Mouse (Mus musculus): Measurements from ENCODE around the gene Hoxb9. TPM values are rescaled to one million over a fixed set of nuclear protein-coding genes. Genes with fewer than 3 reads are reported as not detected.

Gene Hoxb9
- polyA plus RNA-seq, 1 experiment: 0.77 TPM

DNA sequence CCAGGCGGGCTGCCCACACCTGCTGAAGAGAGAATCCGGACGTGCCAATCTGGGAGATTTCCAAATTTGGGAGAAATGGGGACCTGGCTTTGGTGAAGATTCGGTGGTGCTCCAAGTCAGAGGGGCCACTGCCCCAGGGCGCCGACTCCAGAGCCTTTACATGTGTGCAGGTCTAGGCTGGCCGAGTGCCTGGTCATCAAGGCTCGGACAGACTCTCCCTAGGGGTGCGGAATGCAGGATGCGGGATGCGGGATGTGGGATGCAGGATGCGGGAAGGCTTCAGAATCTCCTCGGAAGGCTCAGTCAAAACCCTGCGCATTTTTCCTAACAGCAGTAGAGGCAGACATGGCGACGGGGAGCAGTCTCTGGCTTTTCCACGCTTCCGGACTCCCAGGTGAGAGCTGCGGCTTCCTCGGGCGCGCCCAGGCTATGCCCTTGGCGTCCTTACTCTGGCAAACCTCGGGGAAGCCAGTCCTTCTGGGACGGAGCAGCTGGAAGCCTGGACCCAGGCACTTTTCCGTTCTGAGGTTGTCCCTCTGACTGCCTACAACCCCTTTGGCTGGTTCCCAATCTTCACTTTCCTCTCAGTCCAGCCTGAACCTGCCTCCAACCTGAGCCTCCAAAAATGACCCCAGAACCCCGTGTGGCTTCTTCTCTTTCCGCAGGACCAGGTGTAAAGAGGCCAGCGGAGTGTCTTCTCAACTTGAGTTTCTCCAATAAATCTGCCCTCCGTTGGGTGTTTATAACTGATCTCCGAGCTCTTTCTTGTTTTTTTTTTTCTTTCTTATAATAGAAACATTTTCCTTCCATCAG is 8.4 kb downstream of the Hoxb9 start:
- Histone ChIP-seq H3K4me1 (ENCODE audit: control insufficient read depth, insufficient read depth, low read length) (no peaks in the 10 kb centered on the region), H3K27ac (ENCODE audit: control insufficient read depth, insufficient read depth, low read depth, low read length, poor library complexity) (no peak overlapping the region), H3K4me3 (replicated peaks; ENCODE audit: control insufficient read depth, low read depth, low read length) (no peak overlapping the region)
- TF ChIP-seq POLR2A (IDR thresholded peaks at IDR 0.05; ENCODE audit: borderline replicate concordance, control insufficient read depth, low read depth, low read length) (no peak), CTCF (IDR thresholded peaks at IDR 0.05; ENCODE audit: control insufficient read depth, insufficient read depth, low read length) (no peak)
- whole genome bisulfite sequencing: 14% methylated on average over 31 of the region's 31 CpGs

DNA sequence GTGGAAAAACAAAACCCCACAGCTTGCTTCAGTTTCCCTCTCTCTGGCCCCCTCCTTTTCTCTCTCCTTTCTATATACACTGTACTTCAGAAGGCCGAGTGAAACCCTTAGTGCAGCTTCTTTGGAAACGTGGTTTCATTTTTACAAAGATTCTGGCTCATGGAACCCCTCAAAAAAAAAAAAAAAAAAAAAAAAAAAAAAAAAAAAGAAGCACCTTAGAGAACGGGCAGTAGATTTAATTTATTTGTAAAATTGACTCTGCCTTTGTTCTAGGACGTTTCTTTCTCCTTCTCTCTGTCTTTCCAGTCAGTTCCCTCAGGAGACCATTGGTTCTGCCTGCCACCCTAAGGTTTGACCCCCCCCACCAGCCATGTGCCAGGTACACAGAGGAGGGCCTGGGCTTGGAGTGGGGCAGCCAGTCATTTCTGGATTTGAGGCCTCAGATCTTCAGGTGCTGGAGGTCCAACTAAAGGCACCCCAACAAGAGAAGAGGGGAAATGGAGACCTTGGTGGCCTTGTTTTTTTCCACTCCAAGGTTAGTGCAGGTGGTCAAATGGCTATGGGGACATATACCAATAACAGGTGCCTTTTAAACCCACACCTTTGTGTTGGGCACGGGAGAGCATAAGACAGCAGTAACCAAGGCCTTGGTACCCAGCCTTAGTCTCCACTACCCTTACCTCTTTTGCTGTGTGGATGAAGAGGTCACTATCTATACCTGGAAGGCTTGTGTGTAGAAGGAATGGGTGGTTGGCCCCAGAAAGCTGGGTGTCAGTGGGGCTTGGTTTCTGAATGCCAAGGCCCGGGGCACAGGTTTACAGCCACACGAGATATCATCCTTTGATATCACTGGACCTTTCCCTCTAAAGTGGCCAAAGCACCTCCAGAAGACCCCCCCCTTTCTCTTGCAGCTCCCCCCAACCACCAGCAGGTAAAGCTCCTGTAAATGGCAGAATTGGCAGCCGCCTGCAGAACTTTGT is 9.4 kb downstream of the Hoxb9 start:
- Histone ChIP-seq H3K4me3 (replicated peaks; ENCODE audit: control insufficient read depth, low read depth, low read length) (no peak overlapping the region), H3K4me1 (ENCODE audit: control insufficient read depth, insufficient read depth, low read length) (no peaks in the 10 kb centered on the region), H3K27ac (ENCODE audit: control insufficient read depth, insufficient read depth, low read depth, low read length, poor library complexity) (no peak overlapping the region)
- TF ChIP-seq POLR2A (IDR thresholded peaks at IDR 0.05; ENCODE audit: borderline replicate concordance, control insufficient read depth, low read depth, low read length) (no peak), CTCF (IDR thresholded peaks at IDR 0.05; ENCODE audit: control insufficient read depth, insufficient read depth, low read length) (no peak)
- WGBS: 39% methylated on average over 8 of the region's 8 CpGs

DNA sequence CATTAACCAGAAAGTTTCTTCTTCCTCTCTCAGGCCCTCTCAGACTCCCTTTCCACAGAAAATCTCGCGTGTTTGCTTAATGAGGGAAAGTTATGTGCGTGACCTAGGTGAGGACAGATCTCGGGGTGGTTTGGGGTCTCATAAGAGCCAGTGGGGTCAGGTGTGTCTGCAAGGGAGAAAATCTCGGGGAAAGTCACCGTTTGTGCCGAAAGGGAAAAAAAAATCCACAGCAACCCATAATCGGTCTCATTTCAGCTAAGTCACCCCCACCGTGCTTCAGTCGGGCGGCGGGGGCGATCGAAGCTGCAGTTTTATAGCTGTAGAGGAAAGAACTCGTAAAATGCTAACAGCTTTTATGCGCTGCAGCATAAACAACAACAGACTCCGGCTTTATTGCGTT is 10.1 kb downstream of the Hoxb9 start:
- H3K4me3 ChIP-seq (replicated peaks; ENCODE audit: control insufficient read depth, low read depth, low read length): no peak overlapping the region
- TF ChIP-seq CTCF (IDR thresholded peaks at IDR 0.05; ENCODE audit: control insufficient read depth, insufficient read depth, low read length) (no peak), POLR2A (IDR thresholded peaks at IDR 0.05; ENCODE audit: borderline replicate concordance, control insufficient read depth, low read depth, low read length) (no peak)
- 15% methylated on average over 18 of the region's 18 CpGs for WGBS

DNA sequence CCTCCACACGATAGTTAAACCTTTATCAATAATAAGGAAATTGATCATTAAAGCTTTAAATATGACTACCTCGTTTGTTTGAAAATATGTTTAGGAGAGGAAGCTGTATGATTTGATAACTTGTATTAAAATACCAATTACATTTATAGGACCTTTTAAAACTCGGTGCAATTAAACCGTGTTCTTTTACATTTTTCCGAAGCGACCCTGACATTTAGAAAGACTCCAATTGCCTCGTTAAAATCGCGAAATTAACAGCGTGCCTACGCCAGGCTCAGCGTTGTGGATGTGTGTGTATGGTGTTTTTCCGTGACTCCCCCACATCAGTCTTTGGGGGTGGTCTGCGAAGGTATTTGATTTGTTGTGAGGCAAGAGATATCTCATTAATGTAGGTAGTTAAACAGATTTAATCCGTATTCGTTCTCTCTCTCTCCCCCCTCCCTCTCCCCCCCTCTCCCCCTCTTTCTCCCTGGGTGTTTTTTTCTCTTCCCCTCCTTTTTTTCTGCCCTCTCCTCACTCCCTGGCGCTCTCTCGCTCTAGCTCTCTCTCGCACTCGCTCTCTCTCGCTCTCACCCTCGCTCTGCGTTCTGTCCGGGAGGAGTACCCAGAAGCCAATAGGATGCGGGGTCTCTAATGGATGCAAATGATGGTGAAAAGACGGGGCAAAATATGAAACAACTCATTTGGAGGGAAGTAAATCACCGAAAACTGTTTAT is 10.8 kb downstream of the Hoxb9 start, which contains the start of gene Hoxb8:
Gene Hoxb8, plus strand, starts transcription at position 51 of the 716 bp plus-strand sequence.
- TF ChIP-seq CTCF (IDR thresholded peaks at IDR 0.05; ENCODE audit: control insufficient read depth, insufficient read depth, low read length): no peak
- TF ChIP-seq POLR2A (IDR thresholded peaks at IDR 0.05; ENCODE audit: borderline replicate concordance, control insufficient read depth, low read depth, low read length): no peak
- 8% methylated on average over 27 of the region's 27 CpGs for WGBS
- Histone ChIP-seq H3K4me3 (replicated peaks; ENCODE audit: control insufficient read depth, low read depth, low read length) (no peak within 1 kb of the TSS), H3K4me1 (ENCODE audit: control insufficient read depth, insufficient read depth, low read length) (no peaks in the 10 kb centered on the region), H3K27ac (ENCODE audit: control insufficient read depth, insufficient read depth, low read depth, low read length, poor library complexity) (no peak within 1 kb of the TSS)

More for the DNA sequence above, 10.1 kb downstream of the Hoxb9 start:
- no peaks in the 10 kb centered on the region for H3K4me1 ChIP-seq (ENCODE audit: control insufficient read depth, insufficient read depth, low read length)
- H3K27ac ChIP-seq (ENCODE audit: control insufficient read depth, insufficient read depth, low read depth, low read length, poor library complexity): no peak overlapping the region

DNA sequence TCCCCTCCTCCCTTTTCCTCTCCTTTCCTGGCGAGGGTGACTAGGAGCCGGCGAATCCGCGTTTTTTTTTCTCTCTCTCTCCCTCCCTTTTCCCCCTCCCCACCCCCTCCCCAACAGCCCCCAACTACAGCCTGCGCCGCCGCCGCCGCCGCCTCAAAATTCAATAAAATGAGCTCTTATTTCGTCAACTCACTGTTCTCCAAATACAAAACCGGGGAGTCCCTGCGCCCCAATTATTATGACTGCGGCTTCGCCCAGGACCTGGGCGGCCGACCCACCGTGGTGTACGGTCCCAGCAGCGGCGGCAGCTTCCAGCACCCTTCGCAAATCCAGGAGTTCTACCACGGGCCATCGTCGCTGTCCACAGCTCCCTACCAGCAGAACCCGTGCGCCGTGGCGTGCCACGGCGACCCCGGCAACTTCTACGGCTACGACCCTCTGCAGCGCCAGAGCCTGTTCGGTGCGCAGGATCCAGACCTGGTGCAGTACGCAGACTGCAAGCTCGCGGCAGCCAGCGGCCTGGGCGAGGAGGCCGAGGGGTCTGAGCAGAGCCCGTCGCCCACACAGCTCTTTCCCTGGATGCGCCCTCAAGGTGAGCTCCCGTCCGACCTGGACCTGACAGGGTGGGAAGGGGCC is 11.7 kb downstream of the Hoxb9 start:
- H3K4me1 ChIP-seq (ENCODE audit: control insufficient read depth, insufficient read depth, low read length): no peaks in the 10 kb centered on the region
- TF ChIP-seq POLR2A (IDR thresholded peaks at IDR 0.05; ENCODE audit: borderline replicate concordance, control insufficient read depth, low read depth, low read length): no peak
- TF ChIP-seq CTCF (IDR thresholded peaks at IDR 0.05; ENCODE audit: control insufficient read depth, insufficient read depth, low read length): no peak
- no peak overlapping the region for H3K4me3 ChIP-seq (replicated peaks; ENCODE audit: control insufficient read depth, low read depth, low read length)
- H3K27ac ChIP-seq (ENCODE audit: control insufficient read depth, insufficient read depth, low read depth, low read length, poor library complexity): no peak overlapping the region
- WGBS: 3% methylated on average over 49 of the region's 49 CpGs

DNA sequence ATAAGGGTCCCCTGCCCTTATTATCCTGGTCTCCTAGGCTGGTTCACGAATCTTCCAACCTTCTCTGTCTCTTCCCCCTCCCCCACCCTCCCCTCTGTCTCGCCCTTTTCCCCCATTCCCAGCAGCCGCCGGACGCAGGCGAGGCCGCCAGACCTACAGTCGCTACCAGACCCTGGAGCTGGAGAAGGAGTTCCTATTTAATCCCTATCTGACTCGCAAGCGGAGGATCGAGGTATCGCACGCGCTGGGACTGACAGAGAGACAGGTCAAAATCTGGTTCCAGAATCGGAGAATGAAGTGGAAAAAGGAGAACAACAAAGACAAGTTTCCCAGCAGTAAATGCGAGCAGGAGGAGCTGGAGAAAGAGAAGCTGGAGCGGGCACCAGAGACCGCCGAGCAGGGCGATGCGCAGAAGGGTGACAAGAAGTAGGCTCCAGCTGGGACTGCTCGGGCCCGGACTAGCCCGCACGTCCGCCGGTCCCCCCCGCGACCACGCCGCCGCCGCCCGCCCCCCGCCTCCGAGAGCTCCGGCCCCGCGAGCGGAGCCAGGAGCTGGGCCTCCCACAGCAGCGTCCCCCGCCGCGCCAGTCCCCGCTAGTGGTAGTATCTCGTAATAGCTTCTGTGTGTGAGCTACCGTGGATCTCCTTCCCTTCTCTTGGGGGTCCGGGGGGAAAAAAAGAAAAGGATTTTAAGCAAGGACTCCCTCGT is 12.9 kb downstream of the Hoxb9 start:
- under 1% methylated on average over 49 of the region's 49 CpGs for WGBS
- no peak for TF ChIP-seq POLR2A (IDR thresholded peaks at IDR 0.05; ENCODE audit: borderline replicate concordance, control insufficient read depth, low read depth, low read length)
- TF ChIP-seq CTCF (IDR thresholded peaks at IDR 0.05; ENCODE audit: control insufficient read depth, insufficient read depth, low read length): no peak

More for the DNA sequence above, 12.9 kb downstream of the Hoxb9 start:
- H3K27ac ChIP-seq (ENCODE audit: control insufficient read depth, insufficient read depth, low read depth, low read length, poor library complexity): no peak overlapping the region
- H3K4me1 ChIP-seq (ENCODE audit: control insufficient read depth, insufficient read depth, low read length): no peaks in the 10 kb centered on the region
- no peak overlapping the region for H3K4me3 ChIP-seq (replicated peaks; ENCODE audit: control insufficient read depth, low read depth, low read length)
